Mouse (Mus musculus): ENCODE data around the gene Tecta. TPM values are rescaled to one million over a fixed set of nuclear protein-coding genes. Genes with fewer than 3 reads are reported as not detected.

Tecta gene
- polyA plus RNA-seq, 1 experiment = not detected

DNA sequence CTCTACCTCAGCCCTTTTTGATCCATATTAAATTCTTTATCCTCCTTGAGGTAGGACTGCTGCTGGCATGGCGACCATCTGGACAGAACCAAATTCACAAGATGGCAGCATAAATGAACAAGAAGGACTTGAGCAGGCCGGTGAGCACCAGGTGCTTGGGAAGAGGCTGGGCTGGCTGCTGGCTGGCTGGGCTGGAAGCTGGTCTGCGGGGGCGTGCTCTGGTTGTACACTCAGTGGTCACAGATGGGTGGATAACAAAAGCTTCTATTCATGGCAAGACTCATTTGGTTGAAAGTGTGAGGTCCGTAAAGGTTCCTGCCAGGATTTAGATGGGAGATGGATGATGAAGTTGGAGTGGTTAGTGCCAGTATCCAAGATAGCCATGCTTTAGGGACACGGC, 1.8 kb upstream of the Tecta start:
- no peak for TF ChIP-seq GATA1 (IDR thresholded peaks at IDR 0.05; ENCODE audit: low read length)

DNA sequence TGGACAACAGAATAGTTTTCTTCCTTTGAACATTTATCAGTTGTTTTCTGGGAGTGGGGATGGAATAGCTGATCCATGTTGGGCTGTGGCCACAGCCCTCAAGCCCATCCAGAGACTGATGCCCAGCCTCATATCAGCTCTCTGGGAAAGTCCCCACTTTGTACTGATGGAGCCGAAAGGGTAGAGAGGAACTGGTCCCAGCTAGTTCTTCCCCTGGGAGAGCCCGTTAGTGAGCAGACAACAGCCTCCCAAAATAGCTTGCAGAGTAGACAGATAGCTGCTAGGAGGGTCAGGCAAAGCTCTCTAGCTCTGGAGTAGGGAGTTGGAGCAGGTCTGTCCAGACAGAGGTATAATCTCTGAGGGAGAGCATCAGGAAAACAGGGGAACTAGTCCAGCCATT, 3.6 kb downstream of the Tecta start:
- TF ChIP-seq GATA1 (IDR thresholded peaks at IDR 0.05; ENCODE audit: low read length) = no peak

DNA sequence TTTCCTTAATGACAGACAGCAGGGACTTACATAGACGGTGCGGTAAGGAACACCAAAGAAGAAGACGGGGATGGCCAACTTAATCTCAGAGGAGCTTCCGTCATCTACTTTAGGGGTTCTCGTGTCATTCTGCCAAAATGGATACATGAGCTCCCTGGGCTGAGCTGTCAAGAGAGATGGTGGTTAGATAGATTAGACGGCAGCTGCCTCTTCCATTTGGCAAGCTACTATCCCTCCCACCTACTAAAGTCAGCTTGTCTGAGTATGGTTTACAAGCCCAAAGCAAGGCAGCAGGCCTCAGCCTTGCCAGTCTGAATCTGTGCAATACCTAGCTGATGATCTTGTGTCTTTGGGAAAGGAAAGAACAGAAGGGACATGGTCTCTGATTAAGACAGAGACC, 4.8 kb downstream of the Tecta start:
- no peak for TF ChIP-seq GATA1 (IDR thresholded peaks at IDR 0.05; ENCODE audit: low read length)

DNA sequence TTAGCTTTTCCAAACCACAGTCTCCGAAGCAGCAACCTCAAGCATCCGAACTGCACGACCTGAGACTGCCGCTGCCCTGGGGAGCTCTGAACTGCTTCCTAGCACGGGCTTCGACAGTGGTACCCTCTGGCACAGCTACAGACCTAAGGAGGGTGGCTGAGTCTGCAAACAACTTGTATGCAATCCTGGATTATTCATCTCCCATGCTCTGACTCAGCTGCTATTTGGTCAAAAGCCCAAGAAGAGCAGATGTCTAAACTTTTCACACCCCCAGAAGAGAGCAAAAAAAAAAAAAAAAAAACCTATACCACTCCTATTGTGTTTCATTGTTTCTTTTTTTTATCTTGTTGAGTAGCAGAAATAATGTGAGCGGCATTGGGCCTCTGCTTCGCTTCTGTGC, 5.4 kb downstream of the Tecta start:
- TF ChIP-seq GATA1 (IDR thresholded peaks at IDR 0.05; ENCODE audit: low read length) = no peak

DNA sequence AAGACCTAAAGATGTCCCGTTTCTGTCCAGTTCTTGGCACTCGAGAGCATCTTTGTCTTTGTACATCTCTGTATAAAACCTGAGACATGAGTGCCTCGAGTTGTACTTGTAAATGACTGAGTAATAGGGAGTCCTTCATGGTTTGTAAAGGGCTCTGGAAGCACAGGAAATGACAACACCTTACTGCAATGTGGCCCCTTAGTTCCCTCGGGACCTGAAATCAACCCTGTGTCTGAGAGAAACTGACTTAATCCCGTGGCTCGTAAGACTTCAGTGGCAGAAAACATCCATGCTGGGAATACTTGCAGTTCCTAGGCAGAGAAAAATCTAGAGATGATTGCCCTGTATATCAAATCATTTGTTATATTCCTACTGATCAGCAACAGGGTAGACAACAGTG, 6.8 kb downstream of the Tecta start:
- no peak for TF ChIP-seq GATA1 (IDR thresholded peaks at IDR 0.05; ENCODE audit: low read length)

DNA sequence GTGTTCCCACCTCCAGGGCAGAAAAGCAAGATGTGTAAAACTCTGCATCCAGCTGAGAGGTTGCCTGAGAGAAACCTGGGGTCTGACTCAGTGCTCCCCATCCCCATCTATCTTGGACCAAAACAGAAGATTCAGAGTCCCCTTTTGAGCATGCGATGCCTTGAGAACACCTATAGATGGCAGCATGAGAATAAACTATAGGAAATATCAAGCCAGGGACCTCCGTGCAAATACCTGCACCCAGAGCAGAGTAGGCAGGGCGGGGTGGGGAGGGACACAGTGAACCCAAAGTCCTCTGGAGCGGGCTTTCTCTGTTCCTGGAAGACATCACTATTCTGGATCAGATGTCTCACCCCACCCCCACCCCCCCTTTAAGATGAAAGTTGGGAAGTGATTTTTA, 11.2 kb downstream of the Tecta start:
- no peak for TF ChIP-seq GATA1 (IDR thresholded peaks at IDR 0.05; ENCODE audit: low read length)

DNA sequence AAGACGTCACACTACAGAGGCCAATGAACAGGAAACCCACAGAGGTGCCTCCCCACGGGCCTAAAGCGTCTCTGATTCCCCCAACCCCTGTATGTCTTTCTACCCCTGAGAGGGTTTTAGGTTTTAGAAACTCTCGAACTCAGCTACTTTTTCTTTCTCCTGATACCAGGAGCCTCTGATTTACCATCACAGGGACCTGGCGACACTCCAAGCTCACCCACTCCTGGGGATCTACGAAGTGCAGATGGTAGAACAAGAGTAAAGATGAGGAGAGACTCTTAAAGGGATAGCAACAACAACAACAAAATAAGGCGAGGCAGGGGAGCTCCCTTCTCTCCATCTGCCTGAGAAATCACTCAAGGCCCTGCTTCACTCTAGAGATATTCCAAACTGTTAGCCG, 12.7 kb downstream of the Tecta start:
- no peak for TF ChIP-seq GATA1 (IDR thresholded peaks at IDR 0.05; ENCODE audit: low read length)

DNA sequence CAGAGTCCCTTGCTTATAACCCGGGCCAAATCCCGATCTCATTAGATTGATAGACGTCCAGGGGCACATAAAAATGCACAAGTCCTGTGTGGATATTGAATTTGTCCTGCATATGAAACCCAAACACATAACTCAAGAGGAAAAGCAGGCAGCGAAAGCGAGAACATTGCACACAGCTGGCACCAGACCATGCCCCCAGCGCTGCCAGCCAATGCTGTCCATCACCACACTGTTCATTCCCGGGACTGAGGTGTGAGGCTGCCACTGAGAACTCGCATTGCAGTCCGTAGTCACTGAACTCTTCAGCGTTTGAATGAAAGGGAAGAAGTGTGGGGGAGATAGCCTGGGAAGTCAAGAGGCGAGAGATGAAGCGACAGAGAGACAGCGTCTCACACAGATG, 14.1 kb downstream of the Tecta start:
- no peak for TF ChIP-seq GATA1 (IDR thresholded peaks at IDR 0.05; ENCODE audit: low read length)

DNA sequence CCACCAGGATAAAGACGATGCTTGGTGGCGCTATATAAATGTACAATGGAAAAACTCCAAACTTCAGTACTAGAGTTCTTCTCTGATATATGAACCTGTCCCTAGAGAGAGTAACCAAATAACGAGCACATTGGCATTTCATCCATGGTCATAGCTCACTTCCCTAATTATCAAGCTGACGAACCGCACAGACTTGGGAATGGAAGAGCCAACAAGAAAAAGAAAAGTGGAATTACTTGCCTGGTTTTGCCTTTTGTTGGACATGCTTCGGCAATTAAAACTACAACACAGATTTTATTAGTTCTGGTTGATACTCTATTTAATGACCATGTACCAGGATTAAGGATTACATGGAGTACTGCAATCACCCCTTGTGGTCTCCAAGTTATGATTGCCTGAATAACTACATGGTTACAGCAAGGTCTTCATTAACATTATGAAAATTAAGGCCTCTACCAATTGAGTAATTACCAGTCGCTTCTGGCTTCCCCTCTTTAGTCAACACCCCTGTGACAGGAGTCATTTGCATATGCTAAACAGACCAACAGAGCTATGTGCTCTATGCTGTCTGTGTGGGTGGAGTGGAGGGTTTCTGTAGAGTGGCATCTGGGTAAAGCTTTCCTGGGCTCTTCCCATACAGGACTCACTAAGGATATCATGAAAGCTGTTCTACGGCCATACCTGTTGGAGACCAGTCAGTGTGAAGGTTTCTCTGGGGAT, 16.9 kb downstream of the Tecta start:
- no peak for TF ChIP-seq GATA1 (IDR thresholded peaks at IDR 0.05; ENCODE audit: low read length)

DNA sequence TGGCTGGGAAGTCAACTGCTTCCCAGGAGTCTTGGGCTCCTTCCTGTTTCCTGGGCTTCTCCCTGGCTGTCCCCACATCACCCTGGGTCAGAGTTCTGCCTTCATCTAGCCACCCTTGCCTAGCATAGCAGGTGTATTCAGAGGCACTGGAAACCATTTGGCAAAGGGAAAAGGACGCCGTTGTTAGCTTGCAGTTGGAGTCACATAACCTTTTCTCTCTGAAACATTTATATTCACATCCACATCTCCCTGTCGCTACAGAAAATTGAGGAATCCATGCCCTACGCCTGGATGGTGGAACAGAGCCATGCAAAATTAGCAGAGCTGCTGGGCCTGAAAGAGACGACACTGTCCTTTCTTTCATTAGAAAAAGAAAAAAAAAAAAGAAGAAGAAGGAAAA, 17.7 kb downstream of the Tecta start:
- no peak for TF ChIP-seq GATA1 (IDR thresholded peaks at IDR 0.05; ENCODE audit: low read length)

DNA sequence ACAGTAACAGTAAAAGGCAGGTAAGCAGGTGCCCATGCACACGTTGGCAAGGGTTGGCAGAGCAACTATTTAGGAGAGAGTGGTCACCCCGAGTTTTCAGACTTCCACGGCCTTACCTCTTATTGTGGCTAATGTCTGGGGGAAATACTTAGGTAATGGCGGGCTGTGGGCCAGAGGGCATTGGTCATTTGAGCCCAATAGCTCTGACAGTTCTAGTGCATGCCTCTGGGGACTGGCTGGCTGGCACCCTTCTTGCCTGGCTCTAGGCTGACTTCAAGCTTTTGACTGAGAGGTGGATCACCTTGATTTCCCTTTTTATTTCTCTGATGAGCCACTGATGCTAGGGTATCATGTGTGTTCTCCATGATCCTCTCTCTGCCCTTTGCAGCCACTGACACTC, 21.7 kb downstream of the Tecta start:
- TF ChIP-seq GATA1 (IDR thresholded peaks at IDR 0.05; ENCODE audit: low read length) = no peak

DNA sequence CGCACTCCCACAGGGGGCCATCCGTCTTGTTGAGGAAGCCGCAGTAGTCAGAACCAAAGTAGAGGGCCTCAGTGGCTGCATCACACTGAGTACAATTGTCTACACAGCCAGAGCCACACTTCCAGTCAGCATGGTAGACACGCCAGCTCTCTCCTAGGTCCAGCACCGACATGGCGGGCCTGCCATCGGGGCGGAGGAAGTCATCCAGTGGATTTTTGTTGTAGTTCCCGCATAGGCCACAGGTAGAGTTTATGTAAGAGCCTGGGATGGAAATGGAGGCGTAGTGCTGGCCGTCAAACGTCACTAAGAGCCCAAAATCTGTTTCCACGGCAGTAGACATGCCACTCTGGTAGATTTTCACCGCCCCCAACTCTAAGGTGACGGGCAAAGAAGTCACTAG, 22.1 kb downstream of the Tecta start:
- TF ChIP-seq GATA1 (IDR thresholded peaks at IDR 0.05; ENCODE audit: low read length) = no peak

DNA sequence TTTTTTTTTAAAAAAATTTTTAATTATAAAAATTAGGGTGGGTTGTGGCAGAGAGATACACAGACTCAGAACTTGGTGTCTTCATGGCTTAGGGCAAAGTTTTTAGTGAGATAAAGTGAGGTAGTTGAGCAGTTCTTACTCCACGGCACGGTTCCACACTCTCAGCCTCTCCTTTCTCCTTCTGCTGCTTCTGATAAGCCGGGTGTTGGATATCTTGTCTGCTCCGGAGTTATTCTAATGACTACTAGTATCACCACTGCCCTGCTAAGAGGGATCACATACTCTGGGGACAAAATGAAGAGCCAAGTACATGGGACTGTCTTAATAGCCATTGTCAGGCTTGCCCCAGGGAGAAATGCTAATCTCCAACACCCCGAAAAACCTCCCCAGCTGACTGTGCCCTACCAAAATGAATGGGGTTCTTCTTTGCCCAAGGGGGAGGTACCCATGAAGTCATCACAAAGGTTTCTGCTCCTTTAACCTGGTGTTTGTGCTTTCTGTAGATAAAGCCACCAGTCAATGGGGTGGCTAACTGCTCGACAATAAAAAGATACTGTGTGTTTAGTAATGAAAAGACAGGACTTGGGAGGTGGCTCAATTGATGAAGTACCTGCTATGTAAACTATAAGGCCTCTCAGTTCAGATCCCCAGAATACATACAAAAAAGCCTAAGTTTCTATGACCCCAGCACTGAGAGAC, 27.9 kb downstream of the Tecta start:
- TF ChIP-seq GATA1 (IDR thresholded peaks at IDR 0.05; ENCODE audit: low read length) = no peak

DNA sequence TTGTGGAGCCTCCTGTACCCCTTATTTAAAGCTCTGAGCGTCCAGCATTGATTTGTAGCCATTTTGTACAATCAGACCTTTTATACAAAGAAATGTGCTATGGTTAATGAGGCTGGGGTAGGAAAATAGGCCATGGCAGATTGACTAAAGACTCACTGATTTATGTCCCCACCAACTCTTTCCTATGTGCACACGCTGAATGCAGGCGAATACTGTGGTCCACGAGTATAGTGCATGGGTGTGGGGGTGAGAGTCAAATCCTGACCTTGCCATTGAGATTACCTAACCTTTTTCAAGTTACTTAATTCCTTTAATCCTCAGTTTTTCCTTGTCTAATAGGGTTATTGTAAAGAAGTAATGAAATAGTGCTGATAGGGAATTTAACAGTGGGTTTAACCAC, 42.1 kb downstream of the Tecta start:
- TF ChIP-seq GATA1 (IDR thresholded peaks at IDR 0.05; ENCODE audit: low read length) = no peak

DNA sequence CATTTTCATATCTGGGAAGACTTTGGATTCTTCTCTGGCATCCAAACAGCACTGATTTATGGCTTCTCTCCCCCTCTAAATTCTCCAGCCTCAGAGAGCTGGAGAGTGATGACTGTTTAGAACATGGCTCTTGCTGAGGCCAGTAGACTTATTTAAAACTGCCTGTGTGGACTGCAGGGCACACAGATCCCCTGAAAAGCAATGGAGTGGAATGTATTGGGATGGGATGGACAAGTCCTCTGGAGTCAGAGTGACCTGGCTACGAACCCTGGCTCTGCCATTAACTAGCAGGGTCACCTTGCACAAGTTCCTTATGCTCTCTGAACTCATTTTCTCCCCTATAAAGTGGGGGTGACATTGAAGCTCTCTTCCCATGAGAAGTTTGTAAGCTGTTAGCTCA, 44.9 kb downstream of the Tecta start:
- TF ChIP-seq GATA1 (IDR thresholded peaks at IDR 0.05; ENCODE audit: low read length) = no peak

DNA sequence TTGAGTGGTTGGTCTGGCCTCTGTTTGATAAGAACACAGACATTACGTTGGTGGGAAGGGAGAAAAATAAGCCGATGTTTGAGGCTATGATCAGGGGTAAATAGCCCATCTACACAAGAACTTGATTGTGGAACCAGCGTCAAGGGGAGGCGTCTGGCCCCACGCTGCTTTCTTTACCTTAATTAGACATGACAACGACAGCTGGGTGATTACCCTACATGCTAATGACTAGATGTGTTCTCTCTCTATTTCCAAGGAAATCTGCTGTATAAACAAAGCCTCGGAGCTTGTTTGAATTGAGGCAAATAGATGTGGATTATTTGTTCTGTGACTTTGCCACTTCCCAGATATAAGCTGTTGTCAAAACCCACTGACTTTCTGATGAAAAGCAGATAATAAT, 49.9 kb downstream of the Tecta start:
- no peak for TF ChIP-seq GATA1 (IDR thresholded peaks at IDR 0.05; ENCODE audit: low read length)

DNA sequence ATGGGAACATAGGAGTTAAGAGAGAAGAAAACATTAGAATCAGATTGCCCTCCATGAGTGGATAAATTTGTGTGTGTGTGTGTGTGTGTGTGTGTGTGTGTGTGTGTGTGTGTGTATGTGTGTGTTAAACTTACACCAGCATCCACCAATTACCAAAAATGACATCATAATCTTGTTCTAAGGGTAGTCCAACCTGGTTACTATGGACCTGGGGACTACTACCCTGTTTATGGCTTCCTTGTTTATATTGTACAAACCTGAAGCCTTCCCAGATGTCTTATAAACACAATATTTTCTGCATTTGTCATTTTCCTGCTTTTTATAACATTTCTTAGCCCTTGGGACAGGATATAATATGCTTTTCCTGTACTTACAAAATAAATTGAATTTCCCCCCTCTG, 53.4 kb downstream of the Tecta start:
- no peak for TF ChIP-seq GATA1 (IDR thresholded peaks at IDR 0.05; ENCODE audit: low read length)
